Mouse (Mus musculus): ENCODE measurements around the gene Cog1. TPM values are rescaled to one million over a fixed set of nuclear protein-coding genes. Genes with fewer than 3 reads are reported as not detected.

Gene Cog1
- polyA plus RNA-seq, 2 experiments from 2014 or later, result 17.6 to 17.9 TPM

DNA sequence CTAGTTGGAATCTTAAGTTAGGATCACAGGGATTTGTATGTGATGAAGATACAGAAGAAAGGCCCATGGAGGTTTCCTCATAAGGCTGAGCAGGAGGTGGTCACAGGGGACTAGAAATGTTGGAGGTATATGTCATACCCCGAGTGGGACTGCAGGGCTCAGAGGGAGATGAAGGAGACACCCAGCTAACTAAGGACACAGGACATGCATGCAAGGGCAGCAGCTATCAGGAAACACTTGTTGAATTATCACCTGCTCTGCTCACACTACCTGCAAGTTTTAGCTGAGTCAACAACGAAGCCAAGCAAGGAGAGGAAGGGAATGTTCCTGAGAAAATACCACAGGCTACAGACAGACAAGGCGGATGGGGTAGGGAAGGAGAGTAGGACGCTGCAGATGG is 18.7 kb downstream of the Cog1 start:
- no peak for ATAC-seq

GRCm38 (mm10) chr11:113668857-113669256 is 19.9 kb downstream of the Cog1 start:
- ATAC-seq, result no peak

- ATAC-seq, result no peak
Measured at GRCm38 (mm10) chr11:113669711-113670110, 20.7 kb downstream of the Cog1 start.

- ATAC-seq, result no peak
Measured at GRCm38 (mm10) chr11:113673614-113674013, 24.6 kb downstream of the Cog1 start.

GRCm38 (mm10) chr11:113674595-113674994 is 25.6 kb downstream of the Cog1 start:
- no peak for ATAC-seq

- no peak for ATAC-seq
Measured at GRCm38 (mm10) chr11:113676847-113677246, 27.9 kb downstream of the Cog1 start.

GRCm38 (mm10) chr11:113677378-113677777 is 28.4 kb downstream of the Cog1 start:
- ATAC-seq, result no peak

- ATAC-seq, result no peak
Measured at GRCm38 (mm10) chr11:113678373-113678772, 29.4 kb downstream of the Cog1 start.

- no peak for ATAC-seq
Measured at GRCm38 (mm10) chr11:113680954-113681353, 32.0 kb downstream of the Cog1 start.

DNA sequence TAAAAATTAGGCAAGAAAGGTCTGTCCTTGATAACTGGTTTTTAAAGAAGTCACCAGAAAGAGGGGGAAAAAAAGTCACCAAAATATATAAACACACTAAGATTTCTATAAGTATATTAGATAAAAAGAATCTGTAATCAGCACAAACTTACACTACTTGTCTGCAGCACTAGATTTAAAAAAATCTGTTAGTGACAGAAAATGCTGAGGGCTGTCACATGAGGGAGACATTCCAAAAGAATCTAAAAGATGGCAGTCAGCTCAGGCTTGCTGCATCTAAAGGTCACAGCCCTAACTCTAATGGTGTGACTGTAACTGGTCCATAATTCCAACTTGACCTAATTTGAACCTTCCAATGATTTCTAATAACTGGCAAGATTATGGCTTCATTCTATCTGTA is 33.0 kb downstream of the Cog1 start:
- no peak for ATAC-seq

DNA sequence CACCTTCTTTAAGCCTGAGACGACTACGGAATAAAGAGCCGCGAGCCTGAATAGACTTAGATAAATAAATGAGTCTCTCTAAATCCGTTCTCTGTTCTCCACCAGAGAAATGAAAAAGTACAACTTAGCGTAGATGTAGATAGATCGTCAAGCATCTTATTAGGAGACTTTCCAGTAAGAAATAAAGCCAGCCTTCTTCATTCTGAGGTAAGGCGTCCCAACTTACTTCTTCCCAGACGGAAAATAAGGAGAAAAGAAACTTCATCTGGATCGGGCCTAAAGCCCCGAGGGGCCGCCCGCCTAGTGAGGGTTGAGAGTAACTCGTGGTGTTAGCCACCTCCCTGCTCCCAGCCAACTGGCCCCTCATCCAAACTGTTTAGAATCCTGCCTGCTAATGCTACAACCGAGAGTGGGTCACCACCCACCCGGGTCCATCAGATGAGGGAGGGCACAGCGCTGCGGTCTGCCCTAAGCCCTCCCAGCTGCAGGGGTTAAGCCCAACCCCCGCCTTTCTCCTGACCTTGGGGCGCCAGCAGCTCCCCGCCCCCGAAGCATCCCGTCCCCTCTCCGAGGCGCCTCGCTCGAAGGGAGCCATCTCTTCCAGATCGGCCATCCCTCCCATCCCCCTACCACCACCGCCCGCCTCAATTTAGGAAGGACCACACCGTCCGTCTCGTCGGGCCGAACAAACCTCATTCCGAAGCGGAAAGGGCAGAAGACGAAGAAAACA is 34.1 kb downstream of the Cog1 start:
- no peak for ATAC-seq

GRCm38 (mm10) chr11:113683627-113683956 is 34.6 kb downstream of the Cog1 start:
- ATAC-seq, result no peak

DNA sequence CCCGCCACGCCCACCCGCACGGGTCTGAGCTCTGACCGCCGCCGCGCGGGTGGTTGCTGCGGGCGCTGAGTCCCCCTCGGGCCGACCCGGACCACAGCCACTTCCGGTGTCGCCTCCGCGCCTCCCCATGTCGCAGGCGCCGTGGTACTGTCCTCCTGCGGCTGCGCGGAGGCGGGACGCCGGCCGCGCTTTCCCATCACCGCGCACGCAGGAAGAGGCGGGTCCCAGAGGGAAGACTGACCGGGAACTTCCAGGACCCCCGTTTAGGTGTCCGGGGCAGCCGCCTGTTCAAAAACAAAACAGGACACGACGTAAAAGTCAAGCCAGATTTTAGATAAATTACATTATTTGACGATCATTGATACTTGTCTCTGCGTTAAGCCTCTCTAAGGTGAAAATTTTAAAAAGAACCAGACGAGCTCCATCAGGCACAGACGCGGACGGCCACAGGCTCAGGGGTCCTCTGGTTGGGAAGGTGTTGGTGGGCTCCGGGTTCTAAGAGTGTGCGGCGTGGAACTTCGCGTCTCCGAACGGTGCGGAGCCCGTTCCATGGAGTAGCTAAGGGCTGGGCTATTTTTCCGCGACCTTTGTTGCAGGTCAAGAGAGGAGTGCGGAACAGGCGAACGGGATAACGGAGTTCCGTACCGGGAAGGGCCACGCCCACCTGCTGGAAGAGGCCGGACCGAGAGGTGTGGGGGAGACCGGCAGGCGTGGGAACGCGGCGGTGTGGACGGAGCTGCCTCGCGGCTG is 35.2 kb downstream of the Cog1 start, which contains the start of the genes Fam104a and D11Wsu47e:
Fam104a (minus strand) TSS at position 199 of the 750 bp plus-strand sequence.
D11Wsu47e (plus strand) TSS at position 456 of the 750 bp plus-strand sequence.
- ATAC-seq, result peak; percentile 87

DNA sequence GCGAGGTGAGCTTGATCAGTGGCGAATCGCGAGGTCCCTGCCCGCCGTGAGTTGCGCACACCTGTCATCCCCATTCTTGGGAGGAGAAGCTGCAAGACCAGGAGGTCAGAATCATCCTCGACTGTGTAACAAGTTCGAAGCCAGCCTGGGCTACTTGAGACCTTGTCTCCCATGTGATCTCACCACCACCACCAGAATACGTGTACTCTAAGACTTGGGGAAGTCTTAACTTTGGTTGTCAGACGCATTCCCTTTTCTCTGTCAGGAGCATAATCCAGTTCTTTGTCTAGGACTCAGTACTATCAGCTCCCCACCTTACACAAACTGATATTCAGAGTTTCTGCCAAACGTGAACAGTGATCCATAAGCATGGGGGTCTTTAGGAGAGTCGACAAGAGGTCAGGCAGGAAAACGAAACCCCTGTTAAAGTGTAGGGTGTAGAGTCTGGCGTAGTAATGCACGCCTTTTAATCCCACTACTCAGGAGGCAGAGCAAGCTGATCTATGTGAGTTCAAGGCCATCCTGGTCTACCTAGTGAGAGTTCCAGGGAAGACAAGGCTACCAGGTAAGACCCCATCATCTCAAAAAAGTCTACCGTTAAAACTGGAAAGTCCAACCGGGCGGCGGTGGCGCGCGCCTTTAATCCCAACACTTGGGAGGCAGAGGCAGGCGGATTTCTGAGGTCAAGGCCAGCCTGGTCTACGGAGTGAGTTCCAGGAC is 35.9 kb downstream of the Cog1 start:
- no peak for ATAC-seq

GRCm38 (mm10) chr11:113687031-113687430 is 38.1 kb downstream of the Cog1 start:
- ATAC-seq, result no peak

DNA sequence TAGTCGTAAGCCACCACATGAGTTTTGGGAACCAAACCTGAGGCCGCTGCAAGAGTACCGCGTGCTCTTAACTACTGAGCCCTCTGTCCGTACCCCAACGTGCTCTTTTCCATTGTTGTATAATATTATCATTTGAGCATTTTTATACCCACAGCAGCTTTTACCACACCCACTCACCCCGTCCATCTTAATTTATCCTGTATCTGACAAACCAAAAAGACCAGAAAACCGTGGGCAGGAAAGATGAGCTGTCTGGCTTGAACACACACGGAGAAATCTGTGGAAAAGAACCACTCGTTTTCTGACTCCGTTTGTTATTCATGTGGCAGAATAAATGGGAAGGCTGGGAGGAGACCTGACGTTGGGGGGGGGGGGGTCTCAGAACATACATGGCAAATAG is 41.5 kb downstream of the Cog1 start:
- no peak for ATAC-seq

DNA sequence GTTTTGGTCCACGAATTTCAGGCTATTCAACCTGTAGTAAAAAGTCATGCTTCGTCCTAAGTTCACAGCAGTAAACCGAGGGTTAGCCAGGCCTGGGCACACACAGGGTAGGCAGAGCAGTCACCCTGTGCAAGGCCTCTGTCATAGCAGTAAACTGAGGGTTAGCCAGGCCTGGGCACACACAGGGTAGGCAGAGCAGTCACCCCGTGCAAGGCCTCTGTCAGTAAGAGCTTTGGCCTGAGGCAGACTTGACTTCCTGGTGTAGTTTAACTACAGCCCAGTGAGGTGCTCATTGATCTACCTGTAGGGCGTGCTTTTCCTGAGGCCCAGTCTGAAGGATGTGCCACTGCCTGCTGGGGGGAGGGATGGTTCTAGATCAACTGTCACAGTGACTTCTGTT is 42.3 kb downstream of the Cog1 start:
- ATAC-seq, result no peak

DNA sequence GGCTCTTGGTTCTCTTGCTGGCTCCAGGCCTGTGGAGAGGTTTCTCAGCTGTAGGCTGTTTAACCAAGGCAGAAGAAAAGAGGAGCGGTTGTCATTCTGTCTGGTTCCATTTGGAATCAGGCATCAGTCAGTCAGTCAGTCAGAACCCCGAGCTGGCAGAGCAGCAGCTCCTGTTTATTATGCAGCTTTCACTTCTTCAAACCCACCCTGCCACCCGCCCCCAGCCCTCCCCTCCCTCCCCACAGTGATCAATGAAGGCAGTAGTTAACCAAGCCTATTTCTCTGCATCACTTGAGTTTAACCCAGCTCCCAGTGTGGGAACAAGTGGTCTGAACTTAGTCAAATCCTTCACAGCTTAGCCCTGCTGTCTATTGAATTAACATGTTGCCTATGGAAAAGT is 42.9 kb downstream of the Cog1 start:
- ATAC-seq, result no peak

- ATAC-seq, result no peak
Measured at GRCm38 (mm10) chr11:113697571-113697970, 48.6 kb downstream of the Cog1 start.

DNA sequence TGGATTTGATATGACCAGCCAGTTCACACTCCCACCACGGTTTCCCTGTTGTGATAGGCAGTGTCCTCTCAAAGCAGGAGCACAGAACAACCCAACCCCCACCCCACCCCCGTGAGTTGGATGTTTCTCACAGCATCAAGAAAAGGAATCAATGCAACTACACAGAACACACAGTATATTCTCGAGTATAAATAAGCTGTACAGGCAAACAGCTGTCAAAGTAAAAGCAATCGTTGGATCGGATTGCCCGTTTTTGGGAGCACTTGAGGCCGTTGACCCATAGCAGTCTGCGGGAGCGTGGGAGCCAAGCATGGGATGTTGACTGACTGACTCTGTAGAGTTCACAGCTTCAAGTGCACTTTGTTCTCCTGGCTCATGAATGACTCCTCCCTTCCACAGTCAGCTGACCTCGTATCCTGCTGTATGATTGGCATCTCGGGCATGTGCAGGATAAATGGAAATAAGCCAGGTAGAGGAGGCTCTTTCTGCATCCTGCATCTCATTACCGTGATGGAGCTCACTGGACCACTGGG is 49.1 kb downstream of the Cog1 start:
- ATAC-seq, result no peak

DNA sequence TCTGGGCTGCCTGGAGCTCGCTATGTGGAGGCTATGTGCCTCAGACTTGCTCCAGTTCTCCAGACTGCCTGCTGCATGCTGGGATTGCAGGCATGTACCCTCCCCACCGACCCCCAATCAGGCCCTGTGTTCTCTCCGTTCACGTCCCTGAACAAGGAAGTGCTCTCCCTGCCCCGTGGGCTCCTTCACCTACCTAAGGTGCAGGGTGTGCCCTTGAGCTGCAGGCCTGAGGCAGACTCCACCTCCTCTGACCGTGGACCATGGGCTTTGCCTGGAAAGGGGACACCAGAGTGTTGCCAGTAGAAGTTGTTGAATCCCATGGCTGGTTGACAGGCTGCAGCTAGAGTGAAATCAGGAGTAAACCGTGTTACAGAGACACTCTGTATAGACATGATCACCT is 50.7 kb downstream of the Cog1 start:
- ATAC-seq, result no peak

- peak; percentile 72 for ATAC-seq
Measured at GRCm38 (mm10) chr11:113703758-113704157, 54.8 kb downstream of the Cog1 start.

GRCm38 (mm10) chr11:113705966-113706652 is 57.1 kb downstream of the Cog1 start:
- no peak for ATAC-seq

Measured in activated CD4-positive, CD25-positive, alpha-beta regulatory T cell, adult 4 months (primary cell).